Mouse (Mus musculus): ENCODE measurements around the gene Gm20696. TPM values are rescaled to one million over a fixed set of nuclear protein-coding genes. Genes with fewer than 3 reads are reported as not detected.

Gm20696 gene
- polyA plus RNA-seq, 1 experiment, result 1.7 TPM

- 64% methylated on average over 5 of the region's 5 CpGs for WGBS
- no peak for TF ChIP-seq POLR2A (IDR thresholded peaks at IDR 0.05; ENCODE audit: low read depth, low read length)
- TF ChIP-seq CTCF (IDR thresholded peaks at IDR 0.05; ENCODE audit: extremely low read depth, insufficient read depth, insufficient read length, insufficient replicate concordance), result no peak
- H3K4me3 ChIP-seq (ENCODE audit: extremely low read depth, insufficient read depth, insufficient read length), result no peak overlapping the region
- no peak for DNase-seq (ENCODE audit: low read depth in 1 of 2, low spot score in 2 of 2)
- no peaks in the 10 kb centered on the region for H3K36me3 ChIP-seq (ENCODE audit: control insufficient read depth, insufficient read depth, low read length)
- peaks cover 8% of the 10 kb centered on the region for H3K4me1 ChIP-seq (ENCODE audit: control insufficient read depth, insufficient read depth, insufficient read length)
- H3K27ac ChIP-seq (ENCODE audit: insufficient read depth, low read length), result no peak overlapping the region
- no peaks in the 10 kb centered on the region for H3K27me3 ChIP-seq (ENCODE audit: control insufficient read depth, insufficient read depth, low read length)
These were observed 12.3 kb downstream of the Gm20696 start for GRCm38 (mm10) chr6:99654343-99654742.

GRCm38 (mm10) chr6:99652341-99652740 lies 14.3 kb downstream of the Gm20696 start:
- Histone ChIP-seq H3K27ac (ENCODE audit: insufficient read depth, low read length) (no peak overlapping the region), H3K4me1 (ENCODE audit: control insufficient read depth, insufficient read depth, insufficient read length) (peaks cover 8% of the 10 kb centered on the region), H3K27me3 (ENCODE audit: control insufficient read depth, insufficient read depth, low read length) (no peaks in the 10 kb centered on the region), H3K36me3 (ENCODE audit: control insufficient read depth, insufficient read depth, low read length) (no peaks in the 10 kb centered on the region), H3K4me3 (ENCODE audit: extremely low read depth, insufficient read depth, insufficient read length) (no peak overlapping the region)
- no peak for DNase-seq (ENCODE audit: low read depth in 1 of 2, low spot score in 2 of 2)
- TF ChIP-seq POLR2A (IDR thresholded peaks at IDR 0.05; ENCODE audit: low read depth, low read length), result no peak
- WGBS, result 83% methylated on average over 2 of the region's 2 CpGs

- no peaks in the 10 kb centered on the region for H3K27me3 ChIP-seq (ENCODE audit: control insufficient read depth, insufficient read depth, low read length)
- no peak overlapping the region for H3K27ac ChIP-seq (ENCODE audit: insufficient read depth, low read length)
- H3K4me1 ChIP-seq (ENCODE audit: control insufficient read depth, insufficient read depth, insufficient read length), result peaks cover 3% of the 10 kb centered on the region; the same call in 1 of the 2 replicates
- H3K4me3 ChIP-seq (ENCODE audit: extremely low read depth, insufficient read depth, insufficient read length), result no peak overlapping the region
- TF ChIP-seq CTCF (IDR thresholded peaks at IDR 0.05; ENCODE audit: extremely low read depth, insufficient read depth, insufficient read length, insufficient replicate concordance), result no peak
- no peak for TF ChIP-seq POLR2A (IDR thresholded peaks at IDR 0.05; ENCODE audit: low read depth, low read length)
- 52% methylated on average over 2 of the region's 2 CpGs for WGBS
- H3K36me3 ChIP-seq (ENCODE audit: control insufficient read depth, insufficient read depth, low read length), result no peaks in the 10 kb centered on the region
- no peak for DNase-seq (ENCODE audit: low read depth in 1 of 2, low spot score in 2 of 2)
These were observed 17.3 kb downstream of the Gm20696 start for GRCm38 (mm10) chr6:99649307-99649706.

GRCm38 (mm10) chr6:99646344-99646743 lies 20.3 kb downstream of the Gm20696 start:
- DNase-seq (ENCODE audit: low read depth in 1 of 2, low spot score in 2 of 2), result no peak
- Histone ChIP-seq H3K4me1 (ENCODE audit: control insufficient read depth, insufficient read depth, insufficient read length) (peaks cover 3% of the 10 kb centered on the region; the same call in 1 of the 2 replicates), H3K36me3 (ENCODE audit: control insufficient read depth, insufficient read depth, low read length) (no peaks in the 10 kb centered on the region), H3K4me3 (ENCODE audit: extremely low read depth, insufficient read depth, insufficient read length) (no peak overlapping the region), H3K27ac (ENCODE audit: insufficient read depth, low read length) (peak overlapping the region; percentile 26), H3K27me3 (ENCODE audit: control insufficient read depth, insufficient read depth, low read length) (no peaks in the 10 kb centered on the region)
- WGBS, result 77% methylated on average over 10 of the region's 10 CpGs
- no peak for TF ChIP-seq CTCF (IDR thresholded peaks at IDR 0.05; ENCODE audit: extremely low read depth, insufficient read depth, insufficient read length, insufficient replicate concordance)

GRCm38 (mm10) chr6:99644876-99645275 lies 21.7 kb downstream of the Gm20696 start:
- Histone ChIP-seq H3K36me3 (ENCODE audit: control insufficient read depth, insufficient read depth, low read length) (no peaks in the 10 kb centered on the region), H3K4me3 (ENCODE audit: extremely low read depth, insufficient read depth, insufficient read length) (no peak overlapping the region), H3K27me3 (ENCODE audit: control insufficient read depth, insufficient read depth, low read length) (no peaks in the 10 kb centered on the region), H3K27ac (ENCODE audit: insufficient read depth, low read length) (no peak overlapping the region), H3K4me1 (ENCODE audit: control insufficient read depth, insufficient read depth, insufficient read length) (peaks cover 3% of the 10 kb centered on the region; the same call in 1 of the 2 replicates)
- 82% methylated on average over 5 of the region's 5 CpGs for WGBS
- no peak for DNase-seq (ENCODE audit: low read depth in 1 of 2, low spot score in 2 of 2)
- TF ChIP-seq POLR2A (IDR thresholded peaks at IDR 0.05; ENCODE audit: low read depth, low read length), result no peak
- TF ChIP-seq CTCF (IDR thresholded peaks at IDR 0.05; ENCODE audit: extremely low read depth, insufficient read depth, insufficient read length, insufficient replicate concordance), result no peak

GRCm38 (mm10) chr6:99644386-99644785 lies 22.2 kb downstream of the Gm20696 start:
- Histone ChIP-seq H3K27me3 (ENCODE audit: control insufficient read depth, insufficient read depth, low read length) (no peaks in the 10 kb centered on the region), H3K4me1 (ENCODE audit: control insufficient read depth, insufficient read depth, insufficient read length) (no peaks in the 10 kb centered on the region), H3K4me3 (ENCODE audit: extremely low read depth, insufficient read depth, insufficient read length) (no peak overlapping the region), H3K27ac (ENCODE audit: insufficient read depth, low read length) (no peak overlapping the region), H3K36me3 (ENCODE audit: control insufficient read depth, insufficient read depth, low read length) (no peaks in the 10 kb centered on the region)
- DNase-seq (ENCODE audit: low read depth in 1 of 2, low spot score in 2 of 2), result no peak
- TF ChIP-seq POLR2A (IDR thresholded peaks at IDR 0.05; ENCODE audit: low read depth, low read length) (no peak), CTCF (IDR thresholded peaks at IDR 0.05; ENCODE audit: extremely low read depth, insufficient read depth, insufficient read length, insufficient replicate concordance) (no peak)
- WGBS, result 82% methylated on average over 5 of the region's 5 CpGs

GRCm38 (mm10) chr6:99643439-99644199 lies 23.0 kb downstream of the Gm20696 start:
- no peaks in the 10 kb centered on the region for H3K36me3 ChIP-seq (ENCODE audit: control insufficient read depth, insufficient read depth, low read length)
- DNase-seq (ENCODE audit: low read depth in 1 of 2, low spot score in 2 of 2), result no peak
- no peak overlapping the region for H3K27ac ChIP-seq (ENCODE audit: insufficient read depth, low read length)
- no peaks in the 10 kb centered on the region for H3K4me1 ChIP-seq (ENCODE audit: control insufficient read depth, insufficient read depth, insufficient read length)
- no peaks in the 10 kb centered on the region for H3K27me3 ChIP-seq (ENCODE audit: control insufficient read depth, insufficient read depth, low read length)
- WGBS, result 67% methylated on average over 10 of the region's 10 CpGs
- TF ChIP-seq POLR2A (IDR thresholded peaks at IDR 0.05; ENCODE audit: low read depth, low read length), result no peak
- no peak overlapping the region for H3K4me3 ChIP-seq (ENCODE audit: extremely low read depth, insufficient read depth, insufficient read length)
